Mouse (Mus musculus) liver, adult 10 weeks (tissue): Measurements from ENCODE around the gene Ptgis. TPM values are rescaled to one million over a fixed set of nuclear protein-coding genes. Genes with fewer than 3 reads are reported as not detected.

Source experiments
- polyA plus RNA-seq: library from polyadenylated mRNA; stranded (reverse); fragments of 350-450 nt; fragmentation: Illumina TruSeq; extraction: RNeasy Lipid Tissue Mini Kit (QIAGEN cat#74804); gene quantifications from one replicate; pipeline ENCODE4 v1.2.3, GENCODE M21; 2014; ENCODE audit warnings: low read depth, low replicate concordance

Gene Ptgis
- polyA plus RNA-seq, result 0.24 TPM

GRCm38 (mm10) chr2:167240008-167240964 is at the start of gene Ptgis:
Ptgis (minus strand) TSS chr2:167240604.

GRCm38 (mm10) chr2:167190076-167190399 is 50.4 kb downstream of the Ptgis start, which contains the start of gene Kcnb1:
Kcnb1 (minus strand) TSS chr2:167190155.

Other genes starting within 250 kb of the Ptgis start
- 43.3 TPM for gene Stau1, start 244.3 kb downstream of the Ptgis start, polyA plus RNA-seq
- 7.3 TPM for gene Ddx27, start 225.4 kb downstream of the Ptgis start, polyA plus RNA-seq
- 3.3 TPM for gene Znfx1, start 177.6 kb downstream of the Ptgis start, polyA plus RNA-seq
- 0.56 TPM for gene Kcnb1, start 50.4 kb downstream of the Ptgis start, polyA plus RNA-seq
- 5.0 TPM for gene B4galt5, start 108.6 kb upstream of the Ptgis start, polyA plus RNA-seq
- gene Slc9a8, start 181.1 kb upstream of the Ptgis start, polyA plus RNA-seq, result 10.3 TPM